Comparison of ENCODE assay signal across 20 mouse cellular contexts in the genomic region with DNA sequence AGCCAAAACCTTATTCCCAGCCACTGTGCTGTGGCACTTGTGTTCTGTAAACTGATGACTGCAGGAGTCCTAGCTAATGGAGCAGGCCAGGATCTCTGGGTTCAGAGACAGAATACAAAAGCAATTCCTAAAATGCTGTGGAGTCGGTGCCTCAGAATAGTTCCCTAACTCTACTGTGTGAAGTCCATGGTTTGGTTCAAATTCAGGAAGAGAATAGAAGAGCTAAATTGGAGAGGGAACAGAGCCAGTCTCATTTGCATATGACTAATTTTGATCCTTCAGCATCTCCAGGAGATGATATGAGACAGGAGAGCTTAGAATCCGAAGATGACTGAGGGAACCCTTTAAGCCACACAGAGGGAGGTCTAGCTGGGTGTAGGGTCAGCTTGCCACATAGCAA.
"Had no signal": no experiment of that assay in that cellular context is flagged by ENCODE, and none has a peak within 500 bp of the region (broad histone marks: within the 10 kb centered on the region; RNA-seq: fewer than 3 reads in every experiment).

No protein-coding gene starts in this region.

- ATAC-seq: liver, embryonic 12.5 days had no signal

- H3K4me3 ChIP-seq: layer of hippocampus, adult 2 months; limb, embryonic 10.5 days; limb, embryonic 13.5 days; liver, embryonic 12.5 days; liver, embryonic 15.5 days; neural tube, embryonic 12.5 days; neural tube, embryonic 15.5 days had no signal

- DNase-seq: kidney, adult 2 months; kidney, postnatal 25 days; layer of hippocampus, postnatal 36 days; liver; lung, adult 2 months; lung, postnatal 14 days; lung, postnatal 4 days; midbrain, embryonic 14.5 days; right cerebral cortex, postnatal 25 days; thymus, adult 2 months; thymus, postnatal 14 days; thymus, postnatal 4 days had no signal

- H3K27me3 ChIP-seq: liver, embryonic 12.5 days; neural tube, embryonic 12.5 days; neural tube, embryonic 15.5 days had no signal

- H3K27ac ChIP-seq: kidney, postnatal 0 days; layer of hippocampus, adult 2 months; limb, embryonic 10.5 days; limb, embryonic 13.5 days; liver, embryonic 12.5 days; liver, embryonic 15.5 days; neural tube, embryonic 12.5 days; neural tube, embryonic 15.5 days had no signal

- H3K4me1 ChIP-seq: limb, embryonic 10.5 days; liver, embryonic 12.5 days had no signal
